Mouse (Mus musculus) olfactory bulb, adult 2 months (tissue): ENCODE measurements around the gene Washc3. TPM values are rescaled to one million over a fixed set of nuclear protein-coding genes. Genes with fewer than 3 reads are reported as not detected.

Source experiments
- H3K27ac ChIP-seq: fragments of 200-500 bp; 2 replicates; pipeline ENCODE4 v1.5.1; 2012; ENCODE audit warnings: low read depth, low read length; ENCODE audit not compliant: insufficient read depth
- H3K4me1 ChIP-seq: fragments of 200-500 bp; 2 replicates; pipeline ENCODE4 v1.6.1; 2012; ENCODE audit warnings: low read length; ENCODE audit not compliant: control insufficient read depth, insufficient read depth
- H3K4me3 ChIP-seq: fragments of 200-500 bp; 2 replicates; pipeline ENCODE4 v1.5.1; 2012; ENCODE audit warnings: mild to moderate bottlenecking, low read depth, low read length, moderate library complexity; ENCODE audit not compliant: insufficient read depth
- CTCF ChIP-seq: fragments of 200-500 bp; IDR thresholded peaks from 2 replicates; pipeline ENCODE4 v1.5.1; 2012; ENCODE audit warnings: low read depth, mild to moderate bottlenecking, low read length, moderate library complexity; ENCODE audit not compliant: insufficient read depth
- POLR2A ChIP-seq: fragments of 200-500 bp; IDR thresholded peaks from 2 replicates; pipeline ENCODE4 v1.6.1; 2012; ENCODE audit warnings: mild to moderate bottlenecking, low read depth, low read length, moderate library complexity; ENCODE audit not compliant: insufficient read depth
- WGBS: fragments of 180-500 bp; shearing (Covaris S2); methylation state at CpG from one replicate; pipeline ENCODE4 v1.1.7; 2018; 5-methylcytosine and 5-hydroxymethylcytosine counted together
- polyA plus RNA-seq: library from polyadenylated mRNA; stranded (reverse); fragments of >200 nt; gene quantifications from 2 replicates; pipeline ENCODE4 v1.2.4, GENCODE M21; 2012; ENCODE audit warnings: low replicate concordance; ENCODE audit not compliant: missing spikeins, insufficient read depth, insufficient read length

Gene Washc3
- polyA plus RNA-seq, 1 experiment, result not detected

DNA sequence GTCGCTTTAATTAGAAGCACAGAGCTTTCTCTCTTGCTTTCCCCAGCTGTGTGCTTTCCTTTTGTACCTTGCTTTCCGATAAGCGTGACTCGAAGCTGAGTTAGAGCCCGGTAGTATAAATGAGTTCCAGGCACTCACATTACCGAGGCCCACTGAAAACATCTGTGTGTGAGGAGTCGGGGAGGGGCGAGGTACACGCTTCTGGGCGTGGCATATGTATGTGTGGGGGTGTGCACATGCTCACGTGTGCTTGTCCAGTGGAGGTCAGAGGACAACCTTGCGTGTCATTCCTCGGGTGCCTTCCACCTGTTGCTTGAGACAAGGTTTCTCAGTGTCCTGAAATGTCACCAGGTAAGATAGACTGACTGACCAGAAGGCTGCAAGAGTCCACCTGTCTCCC, 43.8 kb downstream of the Washc3 start:
- 91% methylated on average over 13 of the region's 13 CpGs for WGBS

DNA sequence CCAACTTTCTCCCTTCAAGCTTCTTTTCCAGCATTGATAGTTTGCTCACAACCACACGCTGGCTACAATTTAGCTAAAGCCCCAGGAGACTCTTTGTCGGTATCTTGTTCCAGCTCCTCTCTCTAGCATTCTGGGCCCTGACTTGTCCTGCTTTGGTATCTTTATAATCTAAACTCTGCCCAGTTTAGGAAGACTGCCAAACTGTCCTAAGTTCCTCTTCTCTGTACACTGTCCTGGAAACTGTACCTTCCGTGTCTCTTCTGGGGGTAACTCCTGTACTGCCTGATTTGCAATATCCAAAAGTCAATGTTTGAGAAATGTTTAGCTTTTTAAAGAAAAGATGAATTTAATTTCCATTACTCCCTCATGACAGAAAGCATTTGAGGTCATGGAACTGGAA, 49.4 kb downstream of the Washc3 start:
- no peak for TF ChIP-seq POLR2A
- TF ChIP-seq CTCF, result no peak
- no peak overlapping the region for H3K4me3 ChIP-seq
- 69% methylated on average over 3 of the region's 3 CpGs for WGBS
- H3K4me1 ChIP-seq, result no peaks in the 10 kb centered on the region
- no peak overlapping the region for H3K27ac ChIP-seq

More for the DNA sequence above, 43.8 kb downstream of the Washc3 start:
- no peak overlapping the region for H3K4me3 ChIP-seq
- no peak overlapping the region for H3K27ac ChIP-seq
- TF ChIP-seq POLR2A (no peak), CTCF (no peak)
- H3K4me1 ChIP-seq, result no peaks in the 10 kb centered on the region

- 80% methylated on average over 9 of the region's 9 CpGs for WGBS
- Histone ChIP-seq H3K27ac (no peak overlapping the region), H3K4me1 (no peaks in the 10 kb centered on the region), H3K4me3 (no peak overlapping the region)
- TF ChIP-seq CTCF (no peak), POLR2A (no peak)
Measured at GRCm38 (mm10) chr10:88252121-88252862, 51.4 kb downstream of the Washc3 start.

GRCm38 (mm10) chr10:88255556-88255955, 54.7 kb downstream of the Washc3 start:
- Histone ChIP-seq H3K4me3 (no peak overlapping the region), H3K27ac (no peak overlapping the region), H3K4me1 (peaks cover 2% of the 10 kb centered on the region; the same call in 1 of the 2 replicates)
- TF ChIP-seq POLR2A (no peak), CTCF (no peak)
- 92% methylated on average over 2 of the region's 2 CpGs for WGBS

GRCm38 (mm10) chr10:88260309-88260708, 59.4 kb downstream of the Washc3 start:
- 73% methylated on average over 12 of the region's 12 CpGs for WGBS
- peaks cover 2% of the 10 kb centered on the region; the same call in 1 of the 2 replicates for H3K4me1 ChIP-seq
- TF ChIP-seq CTCF (no peak), POLR2A (no peak)
- H3K27ac ChIP-seq, result no peak overlapping the region
- H3K4me3 ChIP-seq, result no peak overlapping the region

GRCm38 (mm10) chr10:88261186-88261585, 60.3 kb downstream of the Washc3 start:
- TF ChIP-seq POLR2A (no peak), CTCF (no peak)
- H3K4me3 ChIP-seq, result no peak overlapping the region
- no peak overlapping the region for H3K27ac ChIP-seq
- peaks cover 2% of the 10 kb centered on the region; the same call in 1 of the 2 replicates for H3K4me1 ChIP-seq
- 35% methylated on average over 3 of the region's 3 CpGs for WGBS

DNA sequence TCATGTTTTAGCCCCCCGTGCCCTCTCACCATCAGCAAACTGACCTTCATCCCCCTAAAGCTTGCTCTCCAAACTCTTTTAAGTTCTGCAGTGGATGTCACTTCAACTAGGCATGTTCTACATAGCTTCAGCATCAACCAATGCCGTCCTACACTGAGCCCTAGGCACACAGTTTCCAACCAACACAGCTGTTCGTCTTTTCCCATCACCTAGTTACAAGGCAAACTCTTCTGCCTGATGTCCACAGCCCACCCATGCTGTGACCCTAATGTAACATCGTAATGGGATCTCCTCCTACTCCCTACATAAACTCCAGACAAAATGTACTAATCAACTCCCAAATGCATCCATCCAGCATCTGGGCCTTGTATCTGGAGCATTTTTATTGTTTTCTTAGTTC, 62.5 kb downstream of the Washc3 start:
- WGBS, result 88% methylated on average over 4 of the region's 4 CpGs
- no peak overlapping the region for H3K4me3 ChIP-seq
- no peak for TF ChIP-seq CTCF
- TF ChIP-seq POLR2A, result no peak
- peaks cover 2% of the 10 kb centered on the region; the same call in 1 of the 2 replicates for H3K4me1 ChIP-seq
- no peak overlapping the region for H3K27ac ChIP-seq

- TF ChIP-seq CTCF (no peak), POLR2A (no peak)
- Histone ChIP-seq H3K27ac (no peak overlapping the region), H3K4me3 (no peak overlapping the region), H3K4me1 (no peaks in the 10 kb centered on the region)
- 87% methylated on average over 5 of the region's 5 CpGs for WGBS
Measured at GRCm38 (mm10) chr10:88274045-88274444, 73.2 kb downstream of the Washc3 start.

GRCm38 (mm10) chr10:88281699-88282098, 80.8 kb downstream of the Washc3 start:
- no peaks in the 10 kb centered on the region for H3K4me1 ChIP-seq
- H3K4me3 ChIP-seq, result no peak overlapping the region
- WGBS, result 87% methylated on average over 3 of the region's 3 CpGs
- TF ChIP-seq POLR2A (no peak), CTCF (no peak)
- no peak overlapping the region for H3K27ac ChIP-seq
